25 mouse cellular contexts compared by ENCODE assay signal in genomic region chr7:64568722-64569121, GRCm38 (mm10).
A peak's percentile ranks its signal among the peaks of the same experiment; 100 is the strongest.
DNase-seq lines count a peak whose midpoint lies in the region; ATAC-seq and TF ChIP-seq lines count a peak whose summit lies in the region.
"Had no signal": no experiment of that assay in that cellular context is flagged by ENCODE, and none has a peak within 500 bp of the region (broad histone marks: within the 10 kb centered on the region; RNA-seq: fewer than 3 reads in every experiment).

No protein-coding gene starts in this region.

- TF ChIP-seq POLR2A in cerebellum, adult 2 months (IDR thresholded peaks at IDR 0.05; ENCODE audit: borderline replicate concordance, insufficient read depth, low read length) = no peak
- no peak for TF ChIP-seq POLR2A in cortical plate, adult 2 months (IDR thresholded peaks at IDR 0.05; ENCODE audit: extremely low read depth, insufficient read depth, low read length)
- no peak for TF ChIP-seq POLR2A in lung, adult 2 months (IDR thresholded peaks at IDR 0.05; ENCODE audit: borderline replicate concordance, extremely low read depth, low read depth, low read length)

- H3K27me3 ChIP-seq in hindbrain, postnatal 0 days (ENCODE audit: insufficient read depth, low read length) = no peaks in the 10 kb centered on the region
- no peaks in the 10 kb centered on the region for H3K27me3 ChIP-seq in hindbrain, embryonic 11.5 days (ENCODE audit: control insufficient read depth, insufficient read depth, low read length)
- H3K27me3 ChIP-seq in cerebellum, adult 2 months (ENCODE audit: control insufficient read depth, insufficient read depth, low read length) = no peaks in the 10 kb centered on the region
- H3K27me3 ChIP-seq: embryonic facial prominence, embryonic 15.5 days; heart, embryonic 15.5 days; limb, embryonic 13.5 days; liver, embryonic 12.5 days; midbrain, embryonic 13.5 days; stomach, embryonic 15.5 days had no signal

- H3K9me3 ChIP-seq in hindbrain, postnatal 0 days (ENCODE audit: low read length) = no peaks in the 10 kb centered on the region
- H3K9me3 ChIP-seq in hindbrain, embryonic 11.5 days (ENCODE audit: control insufficient read depth, low read length) = no peaks in the 10 kb centered on the region
- H3K9me3 ChIP-seq: embryonic facial prominence, embryonic 15.5 days; heart, embryonic 15.5 days; limb, embryonic 13.5 days; liver, embryonic 12.5 days; midbrain, embryonic 13.5 days; stomach, embryonic 15.5 days had no signal

- no peak overlapping the region for H3K9ac ChIP-seq in hindbrain, postnatal 0 days (replicated peaks; ENCODE audit: low read length)
- no peak overlapping the region for H3K9ac ChIP-seq in hindbrain, embryonic 11.5 days (ENCODE audit: low read depth, low read length)
- H3K9ac ChIP-seq: embryonic facial prominence, embryonic 15.5 days; heart, embryonic 15.5 days; limb, embryonic 13.5 days; liver, embryonic 12.5 days; midbrain, embryonic 13.5 days; stomach, embryonic 15.5 days had no signal

- ATAC-seq in hindbrain, postnatal 0 days = 0 out of 2 replicates have a peak, but pooled peaks have one; percentile 9
- ATAC-seq in hindbrain, embryonic 11.5 days (ENCODE audit: low FRiP score) = no peak
- ATAC-seq: CD4-positive, CD25-positive, alpha-beta regulatory T cell, adult 4 months; hindbrain, embryonic 16.5 days; intestine, embryonic 16.5 days; liver, embryonic 12.5 days; midbrain, embryonic 13.5 days had no signal

- H3K4me3 ChIP-seq in hindbrain, postnatal 0 days (ENCODE audit: low read length) = no peak overlapping the region
- no peak overlapping the region for H3K4me3 ChIP-seq in hindbrain, embryonic 11.5 days (ENCODE audit: low read depth, low read length)
- H3K4me3 ChIP-seq in cerebellum, adult 2 months (replicated peaks; ENCODE audit: insufficient read depth, low read depth, low read length) = no peak overlapping the region
- H3K4me3 ChIP-seq in cortical plate, adult 2 months (ENCODE audit: insufficient read depth, low read length) = no peak overlapping the region
- no peak overlapping the region for H3K4me3 ChIP-seq in lung, adult 2 months (replicated peaks; ENCODE audit: extremely low read depth, low read depth, low read length)
- H3K4me3 ChIP-seq: embryonic facial prominence, embryonic 15.5 days; heart, embryonic 15.5 days; limb, embryonic 13.5 days; liver, embryonic 12.5 days; midbrain, embryonic 13.5 days; stomach, embryonic 15.5 days had no signal

- H3K27ac ChIP-seq in hindbrain, postnatal 0 days = no peak overlapping the region
- no peak overlapping the region for H3K27ac ChIP-seq in hindbrain, embryonic 11.5 days (ENCODE audit: low read depth, low read length)
- peak overlapping the region; percentile 52 for H3K27ac ChIP-seq in cerebellum, adult 2 months (ENCODE audit: insufficient read depth, low read length)
- H3K27ac ChIP-seq in cortical plate, adult 2 months (ENCODE audit: insufficient read depth, low read length) = peak overlapping the region; percentile 55
- H3K27ac ChIP-seq: embryonic facial prominence, embryonic 15.5 days; heart, embryonic 15.5 days; limb, embryonic 13.5 days; liver, embryonic 12.5 days; midbrain, embryonic 13.5 days; stomach, embryonic 15.5 days had no signal

- no peaks in the 10 kb centered on the region for H3K36me3 ChIP-seq in hindbrain, postnatal 0 days (ENCODE audit: insufficient read depth, low read length)
- peaks cover 2% of the 10 kb centered on the region; the same call in 1 of the 2 replicates for H3K36me3 ChIP-seq in hindbrain, embryonic 11.5 days (ENCODE audit: control insufficient read depth, insufficient read depth, low read length)
- H3K36me3 ChIP-seq: embryonic facial prominence, embryonic 15.5 days; heart, embryonic 15.5 days; limb, embryonic 13.5 days; liver, embryonic 12.5 days; stomach, embryonic 15.5 days had no signal

- H3K4me1 ChIP-seq in hindbrain, postnatal 0 days (ENCODE audit: insufficient read depth, low read length) = 0 out of 2 replicates have a peak, but pooled peaks cover 14% of the 10 kb centered on the region
- H3K4me1 ChIP-seq in hindbrain, embryonic 11.5 days (replicated peaks; ENCODE audit: control insufficient read depth, insufficient read depth, low read length) = no peaks in the 10 kb centered on the region
- peaks cover 54% of the 10 kb centered on the region for H3K4me1 ChIP-seq in cerebellum, adult 2 months (ENCODE audit: control insufficient read depth, insufficient read depth, low read length)
- peaks cover 40% of the 10 kb centered on the region for H3K4me1 ChIP-seq in cortical plate, adult 2 months (ENCODE audit: control insufficient read depth, insufficient read depth, low read length)
- no peaks in the 10 kb centered on the region for H3K4me1 ChIP-seq in lung, adult 2 months (ENCODE audit: control insufficient read depth, insufficient read depth, low read length)
- H3K4me1 ChIP-seq: heart, embryonic 15.5 days; liver, embryonic 12.5 days; stomach, embryonic 15.5 days had no signal

- TF ChIP-seq CTCF in hindbrain, postnatal 0 days (IDR thresholded peaks at IDR 0.05; ENCODE audit: low read depth) = no peak
- no peak for TF ChIP-seq CTCF in cerebellum, adult 2 months (IDR thresholded peaks at IDR 0.05; ENCODE audit: borderline replicate concordance, insufficient read depth, low read depth, low read length)
- no peak for TF ChIP-seq CTCF in cortical plate, adult 2 months (IDR thresholded peaks at IDR 0.05; ENCODE audit: extremely low read depth, insufficient read depth, low read length)
- no peak for TF ChIP-seq CTCF in lung, adult 2 months (IDR thresholded peaks at IDR 0.05; ENCODE audit: insufficient read depth, low read length)

- peak; percentile 85 for DNase-seq in cerebellum, adult 11-12 months
- DNase-seq in cerebellum, postnatal 10 days = no peak
- DNase-seq in hindbrain, postnatal 0 days (ENCODE audit: low spot score) = no peak
- no peak for DNase-seq in hindbrain, embryonic 11.5 days (ENCODE audit: low spot score)
- peak; percentile 66 to 77 for DNase-seq in cerebellum, adult 2 months
- no peak for DNase-seq in spleen, postnatal 10 days (ENCODE audit: low spot score in 2 of 2)
- no peak for DNase-seq in lung, adult 2 months
- DNase-seq: adrenal gland, postnatal 14 days; gastrocnemius, postnatal 36 days; heart, postnatal 36 days; kidney, adult 9 months; kidney, postnatal 14 days; layer of hippocampus, postnatal 36 days; lung, adult 18-20 months; thymus, postnatal 25 days had no signal

- H3K4me2 ChIP-seq in hindbrain, postnatal 0 days (ENCODE audit: low read depth, low read length) = no peak overlapping the region
- H3K4me2 ChIP-seq in hindbrain, embryonic 11.5 days (replicated peaks; ENCODE audit: low read depth, low read length) = no peak overlapping the region
- H3K4me2 ChIP-seq: embryonic facial prominence, embryonic 15.5 days; heart, embryonic 15.5 days; limb, embryonic 13.5 days; liver, embryonic 12.5 days; midbrain, embryonic 13.5 days; stomach, embryonic 15.5 days had no signal

- WGBS in hindbrain, postnatal 0 days = 62% methylated on average over 4 of the region's 4 CpGs
- WGBS in hindbrain, embryonic 11.5 days = 59% methylated on average over 4 of the region's 4 CpGs
- 24% methylated on average over 4 of the region's 4 CpGs for WGBS in cerebellum, adult 2 months
- WGBS in lung, adult 2 months = 66% methylated on average over 4 of the region's 4 CpGs

Comparison
In these comparisons a context has a peak if more than half of its experiments do, and no peak if none do; other contexts are left out.
1. DNase-seq: peak in cerebellum, adult 11-12 months (single experiment) and cerebellum, adult 2 months (2 of 2); none in cerebellum, postnatal 10 days (0 of 2), hindbrain, postnatal 0 days (single experiment), hindbrain, embryonic 11.5 days (single experiment), spleen, postnatal 10 days (0 of 2) and lung, adult 2 months (single experiment).
2. H3K27ac ChIP-seq: peak in cerebellum, adult 2 months (single experiment) and cortical plate, adult 2 months (single experiment); none in hindbrain, postnatal 0 days (single experiment) and hindbrain, embryonic 11.5 days (single experiment).